ENCODE assay signal across 8 mouse cellular contexts in genomic region chr16:14361362-14362098, GRCm38 (mm10). TPM values are rescaled to one million over a fixed set of nuclear protein-coding genes. Genes with fewer than 3 reads are reported as not detected.
DNase-seq lines count a peak whose midpoint lies in the region; ATAC-seq and TF ChIP-seq lines count a peak whose summit lies in the region.

TSS of gene Abcc1 (plus strand) at chr16:14361558.

- H3K27ac ChIP-seq in forebrain, embryonic 12.5 days = no peak within 1 kb of the TSS
- H3K27ac ChIP-seq in heart, embryonic 16.5 days (ENCODE audit: low read length) = peak within 1 kb of the TSS; percentile 22
- H3K27ac ChIP-seq in liver, postnatal 0 days (ENCODE audit: low read depth) = no peak within 1 kb of the TSS
- peak within 1 kb of the TSS; percentile 53 for H3K27ac ChIP-seq in neural tube, embryonic 14.5 days (ENCODE audit: low read depth, low read length)
- peak within 1 kb of the TSS; percentile 88 for H3K27ac ChIP-seq in testis, adult 2 months (ENCODE audit: control insufficient read depth, insufficient read depth, low read depth, low read length)

- under 1% methylated on average over 46 of the region's 64 CpGs for WGBS in forebrain, embryonic 12.5 days
- WGBS in heart, embryonic 16.5 days = under 1% methylated on average over 63 of the region's 64 CpGs
- WGBS in liver, postnatal 0 days (ENCODE audit: insufficient replicate concordance) = under 1% methylated on average over 54 of the region's 64 CpGs
- WGBS in neural tube, embryonic 14.5 days = under 1% methylated on average over 55 of the region's 64 CpGs

- peak within 1 kb of the TSS; percentile 80 for H3K4me3 ChIP-seq in forebrain, embryonic 12.5 days (replicated peaks)
- peak within 1 kb of the TSS; percentile 76 for H3K4me3 ChIP-seq in heart, embryonic 16.5 days (ENCODE audit: low read length)
- H3K4me3 ChIP-seq in liver, postnatal 0 days (ENCODE audit: low read depth, low read length) = peak within 1 kb of the TSS; percentile 81
- peak within 1 kb of the TSS; percentile 86 for H3K4me3 ChIP-seq in neural tube, embryonic 14.5 days (ENCODE audit: low read depth, low read length)
- peak within 1 kb of the TSS; percentile 90 for H3K4me3 ChIP-seq in testis, adult 2 months (ENCODE audit: control insufficient read depth, low read depth, low read length)

- no peak for TF ChIP-seq EP300 in liver, postnatal 0 days (IDR thresholded peaks at IDR 0.05; ENCODE audit: low read depth)

- H3K9ac ChIP-seq in forebrain, embryonic 12.5 days = peak within 1 kb of the TSS; percentile 84
- peak within 1 kb of the TSS; percentile 79 for H3K9ac ChIP-seq in heart, embryonic 16.5 days (ENCODE audit: low read length)
- peak within 1 kb of the TSS; percentile 72 for H3K9ac ChIP-seq in liver, postnatal 0 days (replicated peaks)
- H3K9ac ChIP-seq in neural tube, embryonic 14.5 days (replicated peaks; ENCODE audit: low read depth, low read length) = peak within 1 kb of the TSS; percentile 86

- H3K9me3 ChIP-seq in forebrain, embryonic 12.5 days = no peaks in the 10 kb centered on the region
- H3K9me3 ChIP-seq in heart, embryonic 16.5 days (replicated peaks; ENCODE audit: control insufficient read depth, low read length) = no peaks in the 10 kb centered on the region
- no peaks in the 10 kb centered on the region for H3K9me3 ChIP-seq in liver, postnatal 0 days (ENCODE audit: low read length)
- H3K9me3 ChIP-seq in neural tube, embryonic 14.5 days (ENCODE audit: control insufficient read depth, low read length) = no peaks in the 10 kb centered on the region

- TF ChIP-seq POLR2A in testis, adult 2 months (IDR thresholded peaks at IDR 0.05; ENCODE audit: control insufficient read depth, low read depth, low read length) = peak; percentile 62

- H3K4me2 ChIP-seq in forebrain, embryonic 12.5 days = peak within 1 kb of the TSS; percentile 89
- H3K4me2 ChIP-seq in heart, embryonic 16.5 days (ENCODE audit: low read depth, low read length) = peak within 1 kb of the TSS; percentile 70
- peak within 1 kb of the TSS; percentile 94 for H3K4me2 ChIP-seq in liver, postnatal 0 days (ENCODE audit: low read depth, low read length)
- H3K4me2 ChIP-seq in neural tube, embryonic 14.5 days (ENCODE audit: low read depth, low read length) = peak within 1 kb of the TSS; percentile 89

- no peaks in the 10 kb centered on the region for H3K27me3 ChIP-seq in forebrain, embryonic 12.5 days
- H3K27me3 ChIP-seq in heart, embryonic 16.5 days (ENCODE audit: control insufficient read depth, insufficient read depth, low read length) = peaks cover 21% of the 10 kb centered on the region
- H3K27me3 ChIP-seq in liver, postnatal 0 days (ENCODE audit: insufficient read depth, low read length) = no peaks in the 10 kb centered on the region
- no peaks in the 10 kb centered on the region for H3K27me3 ChIP-seq in neural tube, embryonic 14.5 days (ENCODE audit: control insufficient read depth, insufficient read depth, low read length)
- H3K27me3 ChIP-seq in testis, adult 2 months (ENCODE audit: control insufficient read depth, insufficient read depth, low read length) = no peaks in the 10 kb centered on the region

- 0 out of 2 replicates have a peak, but pooled peaks have one; percentile 3 for TF ChIP-seq CTCF in liver, postnatal 0 days (IDR thresholded peaks at IDR 0.05; ENCODE audit: low read depth)
- TF ChIP-seq CTCF in testis, adult 2 months (IDR thresholded peaks at IDR 0.05; ENCODE audit: control insufficient read depth, insufficient read depth, insufficient replicate concordance, low read depth, low read length) = no peak

- peaks cover 9% of the 10 kb centered on the region for H3K4me1 ChIP-seq in forebrain, embryonic 12.5 days
- peaks cover 7% of the 10 kb centered on the region; the same call in 1 of the 2 replicates for H3K4me1 ChIP-seq in heart, embryonic 16.5 days (ENCODE audit: control insufficient read depth, insufficient read depth, low read length)
- H3K4me1 ChIP-seq in liver, postnatal 0 days (ENCODE audit: insufficient read depth) = peaks cover 10% of the 10 kb centered on the region
- H3K4me1 ChIP-seq in neural tube, embryonic 14.5 days (ENCODE audit: control insufficient read depth, insufficient read depth, low read length) = peaks cover 4% of the 10 kb centered on the region; the same call in 1 of the 2 replicates
- H3K4me1 ChIP-seq in testis, adult 2 months (ENCODE audit: control insufficient read depth, insufficient read depth, low read length) = peaks cover 12% of the 10 kb centered on the region

- peak; percentile 81 for ATAC-seq in CD4-positive, CD25-positive, alpha-beta regulatory T cell, adult 4 months
- peak; percentile 97 for ATAC-seq in forebrain, embryonic 12.5 days (ENCODE audit: low FRiP score)
- peak; percentile 86 for ATAC-seq in heart, embryonic 16.5 days (replicated peaks; ENCODE audit: extremely low read depth, insufficient read depth, low FRiP score)
- peak; percentile 93 for ATAC-seq in liver, postnatal 0 days
- ATAC-seq in neural tube, embryonic 14.5 days (ENCODE audit: low read depth) = peak; percentile 98

- H3K36me3 ChIP-seq in forebrain, embryonic 12.5 days (replicated peaks) = no peaks in the 10 kb centered on the region
- H3K36me3 ChIP-seq in heart, embryonic 16.5 days (ENCODE audit: control insufficient read depth, insufficient read depth) = no peaks in the 10 kb centered on the region
- no peaks in the 10 kb centered on the region for H3K36me3 ChIP-seq in liver, postnatal 0 days (replicated peaks; ENCODE audit: insufficient read depth, low read length)
- H3K36me3 ChIP-seq in neural tube, embryonic 14.5 days (ENCODE audit: control insufficient read depth, insufficient read depth, low read length) = no peaks in the 10 kb centered on the region
- H3K36me3 ChIP-seq in testis, adult 2 months (ENCODE audit: control insufficient read depth, insufficient read depth, low read length) = no peaks in the 10 kb centered on the region

- peak; percentile 44 for DNase-seq in c-Kit-positive CD71-positive TER-119-negative erythroid progenitor cells, embryonic 14.5 days (ENCODE audit: low read depth)
- peak; percentile 84 to 90 for DNase-seq in kidney, postnatal 4 days
- peak; percentile 82 for DNase-seq in liver, postnatal 0 days

RNA-seq across cellular contexts. Expression of gene Abcc1, which starts in this region (rescaled TPM):
- 10 to 100 TPM; 20.8 to 40.1 TPM for polyA plus RNA-seq in CD4-positive, CD25-positive, alpha-beta regulatory T cell, adult 4 months (2017; shearing (Covaris generic))
- polyA plus RNA-seq in forebrain, embryonic 12.5 days (2016; fragmentation: Nextera tagmentation; extraction: Ambion mirVana) = 8.2 and 10.3 TPM in 2 replicates
- 4.3 and 5.2 TPM in 2 replicates for polyA plus RNA-seq in heart, embryonic 16.5 days (2015; fragmentation: Nextera tagmentation; extraction: Ambion mirVana)
- polyA plus RNA-seq in liver, postnatal 0 days (2015; fragmentation: Nextera tagmentation; extraction: Ambion mirVana) = 1.2 and 1.7 TPM in 2 replicates
- polyA plus RNA-seq in neural tube, embryonic 14.5 days (2014; fragmentation: Nextera tagmentation; extraction: Ambion mirVana) = 9.9 and 10.6 TPM in 2 replicates
- polyA plus RNA-seq in testis, adult 2 months (2012; rRNA removed) = 22.5 and 31.1 TPM in 2 replicates

Comparison
In these comparisons a context has a peak if more than half of its experiments do, and no peak if none do; other contexts are left out.
1. H3K27ac ChIP-seq: peak in heart, embryonic 16.5 days (single experiment), neural tube, embryonic 14.5 days (single experiment) and testis, adult 2 months (single experiment); none in forebrain, embryonic 12.5 days (single experiment) and liver, postnatal 0 days (single experiment).
2. Peak in every context shown above with its lines, with median percentiles within 50 percentile points of each other: ATAC-seq, DNase-seq, H3K4me2 ChIP-seq, H3K4me3 ChIP-seq and H3K9ac ChIP-seq.